Mouse (Mus musculus): ENCODE results near the gene Rassf2. TPM values are rescaled to one million over a fixed set of nuclear protein-coding genes. Genes with fewer than 3 reads are reported as not detected.

Gene Rassf2
- total RNA-seq, 2 experiments from 2014 or later, result 5.7 to 6.8 TPM

DNA sequence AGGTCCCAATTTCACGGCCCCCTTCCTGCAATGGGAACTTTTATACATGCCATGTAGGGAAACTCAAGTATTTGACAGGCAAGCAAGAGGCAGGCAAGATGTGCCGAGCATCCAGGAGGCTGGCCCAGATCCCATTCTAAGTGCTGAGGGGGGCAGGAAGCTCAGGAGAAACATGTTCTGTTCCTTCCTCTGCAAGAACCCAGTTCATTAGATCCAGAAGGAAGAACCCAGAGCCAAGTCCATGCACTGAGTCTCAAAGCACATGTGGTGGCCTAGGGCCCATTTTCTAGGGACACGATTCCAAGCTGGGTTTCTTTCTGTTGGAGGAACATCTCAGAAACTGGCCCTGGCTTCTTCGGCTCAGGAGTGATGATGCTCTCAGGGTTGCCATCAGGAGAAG lies 24.6 kb downstream of the Rassf2 start:
- DNase-seq, result peak; percentile 27

- no peak for DNase-seq
These were observed 25.4 kb downstream of the Rassf2 start for GRCm38 (mm10) chr2:132004495-132005136.

DNA sequence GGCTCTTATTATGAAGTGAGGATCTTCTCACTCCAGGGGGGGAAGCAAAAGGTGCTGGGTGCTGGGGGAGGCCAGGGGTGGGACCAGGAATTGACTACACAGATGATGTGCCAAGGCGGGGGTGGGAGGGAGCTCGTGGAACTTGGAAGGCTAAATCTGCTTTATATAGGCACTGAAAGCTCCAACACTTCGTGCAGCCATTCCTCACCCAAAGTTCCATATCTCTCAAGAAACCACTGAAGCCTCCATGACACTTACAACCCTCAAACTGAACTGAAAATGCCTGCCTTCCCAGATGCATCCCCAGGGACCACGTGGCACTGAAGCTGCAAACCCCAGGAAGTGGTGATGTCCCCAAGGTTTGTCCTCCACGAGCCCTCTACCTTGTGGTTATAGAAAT lies 26.1 kb downstream of the Rassf2 start:
- no peak for DNase-seq

DNA sequence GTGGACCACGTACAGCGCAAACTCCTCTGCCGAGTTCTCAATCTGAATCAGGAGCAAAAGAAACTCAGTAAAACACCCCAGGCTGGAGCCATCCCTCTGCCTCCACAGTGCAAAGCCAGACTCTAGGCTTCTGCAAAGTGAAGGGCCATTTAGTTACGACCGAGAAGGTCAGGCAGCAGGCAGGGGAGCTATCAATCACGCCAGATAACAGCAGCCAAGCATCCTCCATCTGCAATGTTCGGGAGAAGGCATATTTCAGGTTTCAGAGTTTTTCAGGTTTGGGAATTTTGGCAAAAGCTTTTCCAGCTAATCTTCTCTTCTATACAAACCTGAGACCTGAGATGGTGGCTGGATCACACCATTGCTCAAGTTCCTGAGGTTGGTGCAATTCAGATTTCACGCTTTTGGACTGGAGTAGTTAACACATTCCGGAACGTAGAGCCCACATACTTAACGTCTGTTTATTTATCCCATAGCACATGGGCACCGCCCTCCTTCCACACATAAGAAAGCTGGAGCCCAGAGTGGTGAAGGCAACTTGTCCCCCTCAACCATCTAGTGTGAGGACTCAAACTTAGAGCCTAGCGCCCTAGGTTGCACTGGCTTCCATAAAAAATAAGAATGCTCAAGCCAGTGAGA lies 28.2 kb downstream of the Rassf2 start:
- no peak for DNase-seq

GRCm38 (mm10) chr2:131997356-131997755 lies 32.7 kb downstream of the Rassf2 start:
- DNase-seq, result no peak

DNA sequence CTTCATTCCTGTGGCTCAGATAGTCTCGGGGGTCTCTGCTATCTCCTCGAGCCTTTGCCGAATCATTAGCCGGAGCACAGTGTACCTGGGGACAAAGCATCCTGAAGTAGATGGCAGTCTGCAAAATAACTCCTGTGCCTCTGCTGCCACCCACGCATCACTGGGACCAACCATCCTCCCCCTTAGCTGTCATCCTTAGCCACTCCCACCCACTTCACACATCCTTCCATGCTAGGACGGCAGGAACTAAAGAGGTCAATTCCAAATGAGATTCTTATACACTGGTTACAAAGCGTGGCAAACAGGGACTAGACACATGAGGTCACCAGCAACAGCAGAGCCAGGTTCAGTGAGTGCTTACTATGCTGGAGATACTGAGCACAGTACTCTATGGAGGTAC lies 33.7 kb downstream of the Rassf2 start:
- DNase-seq, result no peak

- no peak for DNase-seq
These were observed 34.3 kb downstream of the Rassf2 start for GRCm38 (mm10) chr2:131995742-131996141.

DNA sequence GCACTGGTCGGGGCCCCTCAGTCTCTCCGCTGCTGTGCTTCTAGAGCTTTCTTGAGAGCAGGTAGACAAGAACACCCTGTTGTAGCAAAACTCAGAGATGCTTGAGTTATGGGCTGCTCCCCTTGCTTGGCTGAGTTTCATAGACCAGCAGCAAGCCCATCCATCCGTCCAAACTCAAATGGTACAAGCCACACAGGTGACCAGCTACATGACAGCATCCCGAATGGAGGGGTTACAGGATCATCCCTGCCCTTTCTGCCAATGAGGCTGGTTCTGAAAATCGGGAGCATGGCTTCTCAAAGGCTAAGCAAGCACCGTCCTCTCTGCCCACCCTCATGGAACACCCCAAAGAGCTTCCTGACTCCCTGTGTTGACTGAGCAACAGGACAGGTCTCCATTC lies 35.1 kb downstream of the Rassf2 start:
- no peak for DNase-seq

- DNase-seq, result no peak
These were observed 36.4 kb downstream of the Rassf2 start for GRCm38 (mm10) chr2:131993563-131994088.

- no peak for DNase-seq
These were observed 36.9 kb downstream of the Rassf2 start for GRCm38 (mm10) chr2:131993151-131993550.

DNA sequence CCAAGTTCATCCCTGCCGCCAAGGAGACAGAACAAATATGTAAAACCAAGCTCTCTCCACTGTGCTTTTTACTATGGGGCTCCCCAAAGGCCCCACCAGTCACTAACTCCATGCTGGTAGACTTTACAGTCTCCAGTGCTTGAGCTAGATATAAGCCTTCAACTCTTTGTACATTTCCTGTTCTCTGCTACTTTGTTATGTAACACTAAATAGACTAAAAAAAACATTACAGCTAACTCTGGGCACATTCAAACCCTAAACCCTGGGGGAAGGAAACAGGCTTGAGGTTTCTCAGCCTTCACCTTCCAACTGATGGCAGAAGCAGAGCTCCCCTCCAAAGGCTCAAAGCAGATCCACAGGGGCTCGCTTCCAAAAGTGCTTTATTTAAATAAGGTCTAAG lies 37.6 kb downstream of the Rassf2 start:
- DNase-seq, result no peak

DNA sequence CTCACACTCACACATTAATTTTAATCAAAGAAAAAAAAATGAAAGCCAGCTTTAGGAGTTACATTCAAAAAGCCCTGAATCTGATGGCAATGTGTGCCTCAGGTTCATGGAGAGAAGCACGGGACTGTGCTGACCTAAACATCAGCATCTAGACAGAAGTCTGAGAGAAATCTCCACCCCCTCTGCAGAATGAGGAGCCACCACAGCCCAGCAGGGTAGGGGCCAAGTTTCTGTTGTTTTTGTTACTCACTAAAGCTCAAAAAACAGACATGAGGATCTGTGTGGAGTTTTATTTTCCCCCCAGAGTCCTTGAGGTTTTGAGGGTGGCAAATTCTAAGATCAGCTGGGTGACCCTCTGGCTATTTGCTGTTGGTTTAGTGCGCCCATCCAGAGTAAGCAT lies 41.5 kb downstream of the Rassf2 start:
- no peak for DNase-seq

DNA sequence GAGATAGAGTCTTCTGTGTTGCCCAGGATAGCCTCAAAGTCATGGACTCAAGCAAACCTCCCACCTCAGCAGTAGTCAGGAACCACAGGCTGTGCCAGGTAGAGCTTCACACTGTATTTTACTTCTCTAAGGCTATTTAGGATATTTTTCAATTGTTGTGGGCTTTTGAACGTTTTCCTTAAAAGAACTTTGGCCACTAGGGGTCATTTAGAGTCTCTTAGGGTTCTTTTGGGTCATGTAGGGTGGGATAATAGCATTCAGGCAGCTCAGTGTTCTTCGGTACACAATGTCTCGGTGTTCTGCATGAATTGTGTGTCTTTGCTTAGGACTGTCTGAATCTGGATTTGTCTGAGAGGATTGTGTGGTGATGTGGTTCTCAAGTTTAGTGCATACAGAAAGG lies 42.1 kb downstream of the Rassf2 start:
- DNase-seq, result no peak

- peak; percentile 20 for DNase-seq
These were observed 47.4 kb downstream of the Rassf2 start for GRCm38 (mm10) chr2:131982546-131983196.

GRCm38 (mm10) chr2:131980866-131981265 lies 49.2 kb downstream of the Rassf2 start:
- peak; percentile 21 for DNase-seq

DNA sequence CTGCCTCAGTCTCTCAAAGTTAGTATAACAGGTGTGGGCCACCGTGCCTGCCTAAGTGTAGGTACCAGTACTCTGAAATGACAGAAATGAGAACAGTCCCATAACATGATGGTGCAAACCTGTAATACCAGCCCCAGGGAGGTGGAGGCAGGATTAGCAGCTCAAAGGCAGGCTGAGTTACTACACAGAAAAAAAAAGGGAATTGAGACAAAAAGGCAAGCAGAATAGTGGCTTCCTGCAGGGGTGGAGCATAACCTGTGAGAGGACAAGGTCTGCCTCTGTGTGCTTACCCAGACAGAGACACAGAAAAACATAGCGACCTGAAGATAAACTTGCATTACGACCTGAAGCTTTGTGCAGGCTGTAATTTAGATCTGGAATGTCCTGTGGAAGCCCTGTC lies 53.4 kb downstream of the Rassf2 start:
- no peak for DNase-seq

GRCm38 (mm10) chr2:131971098-131971497 lies 59.0 kb downstream of the Rassf2 start:
- no peak for DNase-seq

- peak; percentile 3 for DNase-seq
These were observed 59.5 kb downstream of the Rassf2 start for GRCm38 (mm10) chr2:131970597-131970996.

DNA sequence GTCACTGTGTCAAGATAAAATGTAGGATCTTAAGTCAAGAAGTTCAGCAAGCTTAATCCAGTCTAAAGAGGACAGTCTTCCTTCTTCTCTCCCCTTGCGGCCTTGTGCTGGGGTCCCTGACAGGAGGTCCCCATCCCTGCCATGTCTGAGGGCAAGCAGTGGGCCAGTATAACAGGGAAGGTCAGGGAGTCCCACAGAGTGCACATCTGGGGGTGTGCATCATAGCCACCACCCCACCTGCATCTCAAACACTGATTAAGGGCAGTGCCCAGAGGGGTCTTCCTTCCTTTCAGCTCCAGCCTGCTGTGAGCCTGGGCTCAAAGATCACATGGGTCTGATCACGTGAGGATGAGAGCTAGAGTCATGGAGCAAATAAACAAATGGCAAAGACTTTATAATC lies 68.4 kb downstream of the Rassf2 start:
- DNase-seq, result no peak

DNA sequence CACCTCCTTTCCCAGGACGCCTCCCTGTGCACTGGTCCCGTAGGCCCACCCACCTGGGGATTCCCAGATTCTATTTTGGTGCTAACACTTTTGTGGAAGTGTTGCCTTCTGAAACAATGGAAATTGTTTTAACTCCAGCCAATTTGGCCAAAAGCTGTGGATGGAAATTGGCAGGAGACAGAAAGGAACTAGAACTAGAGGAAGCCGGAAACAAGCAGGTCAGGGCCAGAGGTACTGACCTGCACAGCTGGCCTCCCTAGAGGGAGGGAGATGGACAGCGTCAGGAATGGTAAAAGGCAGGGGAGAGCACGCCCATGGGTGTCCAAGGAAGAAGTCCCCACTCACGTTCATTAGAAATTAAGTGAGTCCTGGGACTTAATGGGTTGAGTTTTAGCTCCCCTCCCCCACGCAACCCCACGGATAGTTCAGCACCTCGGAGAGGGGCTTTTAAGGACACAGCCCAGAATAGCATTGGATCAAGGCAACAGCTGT lies 72.3 kb downstream of the Rassf2 start:
- DNase-seq, result no peak

- no peak for DNase-seq
These were observed 73.5 kb downstream of the Rassf2 start for GRCm38 (mm10) chr2:131956336-131957256.

- DNase-seq, result no peak
These were observed 74.8 kb downstream of the Rassf2 start for GRCm38 (mm10) chr2:131955264-131955663.

Data from gastrocnemius, postnatal 25 days (tissue).